Mouse (Mus musculus): ENCODE measurements at regions not wholly inside any gene's neighbourhood (a gene's known extent, or its start where the extent isn't known, plus 50 kb on each side); places are given as distances from the start of the nearest gene placed in this dataset.

GRCm38 (mm10) chr1:137927953-137928352 is 247.6 kb downstream of the Ptprc start:
- DNase-seq (ENCODE audit: low read depth), result no peak

DNA sequence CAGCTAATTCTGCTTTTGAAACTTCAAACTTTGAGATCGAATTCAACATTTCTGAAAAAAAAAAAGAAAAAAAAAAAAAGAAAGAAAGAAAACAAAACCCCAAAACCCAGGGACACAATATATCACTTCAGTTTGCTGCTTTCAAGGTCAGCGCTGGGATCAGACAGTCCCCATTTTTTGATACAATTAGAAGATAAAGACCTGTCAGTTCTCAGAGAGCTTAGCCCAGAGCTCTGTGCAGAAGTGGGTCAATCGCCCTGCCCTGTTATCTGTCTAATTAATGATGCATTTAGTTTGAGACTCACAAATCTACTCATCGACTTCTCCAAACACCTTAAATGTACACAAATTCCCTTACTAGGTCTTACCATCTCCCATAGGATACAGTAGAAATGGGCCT is 249.2 kb downstream of the Ptprc start:
- DNase-seq (ENCODE audit: low read depth), result no peak

DNA sequence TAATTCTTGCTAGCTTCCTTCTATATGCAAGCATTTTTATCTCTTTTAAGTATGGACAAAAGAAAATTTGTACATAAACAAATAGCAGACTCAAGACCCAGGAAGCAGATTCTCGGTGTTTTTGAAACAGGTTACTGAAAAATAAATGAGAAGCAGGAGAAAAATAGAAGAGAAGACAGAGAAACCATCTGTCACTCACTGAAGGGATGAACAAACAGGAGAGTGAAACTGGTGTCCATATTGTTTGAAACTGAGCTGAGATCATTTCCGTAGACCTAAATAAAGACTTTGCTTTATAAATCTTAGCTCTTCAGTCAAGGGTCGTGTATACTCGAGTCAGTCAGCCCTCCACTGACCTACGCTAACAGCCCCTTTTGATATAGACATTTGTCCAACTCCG is 251.4 kb downstream of the Ptprc start:
- DNase-seq (ENCODE audit: low read depth), result no peak

- no peak for DNase-seq (ENCODE audit: low read depth)
These were observed 251.8 kb downstream of the Ptprc start for GRCm38 (mm10) chr1:137923705-137924104.

DNA sequence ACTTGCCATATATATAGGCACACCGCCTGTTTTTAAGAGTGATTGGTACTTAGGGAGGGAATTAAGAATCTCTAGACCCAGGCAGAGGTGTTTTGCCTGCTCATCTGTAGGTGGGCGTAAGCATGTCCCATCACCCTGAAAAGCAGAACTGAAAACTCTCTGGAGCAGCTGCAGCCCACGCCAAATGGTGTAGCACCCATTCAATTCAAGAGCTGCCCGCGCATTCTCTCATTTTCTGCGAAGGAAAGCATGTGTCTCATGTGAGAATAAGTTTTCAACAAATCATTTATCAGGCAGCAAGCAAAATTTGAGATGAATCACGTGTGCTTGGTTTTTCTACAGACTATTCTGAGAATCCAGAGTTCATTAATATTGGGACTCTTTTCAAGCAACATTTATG is 252.7 kb downstream of the Ptprc start:
- DNase-seq (ENCODE audit: low read depth), result no peak

- DNase-seq (ENCODE audit: low read depth), result no peak
These were observed 253.9 kb downstream of the Ptprc start for GRCm38 (mm10) chr1:137921592-137921991.

DNA sequence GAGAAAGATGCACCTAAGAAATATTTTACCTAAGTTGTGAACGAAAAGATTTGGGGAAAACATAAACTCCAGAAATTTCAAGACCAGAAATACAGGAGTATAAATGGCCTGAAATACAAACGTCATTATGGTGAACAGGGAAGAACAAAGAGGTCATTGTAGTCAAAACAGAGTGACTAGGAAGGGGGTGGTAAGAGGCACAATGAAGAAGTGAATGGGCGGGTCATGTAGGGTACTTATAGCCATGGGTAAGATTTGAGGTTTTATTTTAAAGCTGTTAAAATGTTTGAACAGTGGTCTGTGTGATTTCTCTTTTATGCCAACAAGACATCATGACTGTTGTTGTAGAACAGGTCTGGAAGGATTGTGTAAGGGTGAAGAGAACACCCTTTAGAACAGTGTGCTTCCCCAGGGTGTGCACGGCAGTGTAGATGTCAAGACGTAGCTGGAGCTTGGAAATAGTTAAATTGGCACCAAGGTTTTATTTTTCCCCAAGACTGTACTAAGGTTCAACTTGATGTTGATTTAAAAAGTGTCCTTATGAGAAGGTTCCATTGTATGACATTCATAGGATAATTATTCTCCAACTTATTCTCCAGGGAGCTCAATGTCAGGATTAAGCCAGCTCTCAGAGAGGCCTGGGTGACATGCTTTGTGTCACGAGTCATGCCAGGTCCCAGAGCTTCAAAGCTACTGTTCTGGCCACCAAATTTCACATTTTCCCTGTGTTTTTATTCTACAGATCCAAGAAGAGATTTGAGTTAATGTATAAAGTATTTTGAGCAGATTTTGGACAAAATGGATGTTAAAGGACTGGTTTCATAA is 255.6 kb downstream of the Ptprc start:
- no peak for DNase-seq (ENCODE audit: low read depth)

GRCm38 (mm10) chr1:137917449-137917848 is 258.1 kb downstream of the Ptprc start:
- DNase-seq (ENCODE audit: low read depth), result peak; percentile 40

GRCm38 (mm10) chr1:137906883-137907282 is 268.6 kb downstream of the Ptprc start:
- DNase-seq (ENCODE audit: low read depth), result no peak

DNA sequence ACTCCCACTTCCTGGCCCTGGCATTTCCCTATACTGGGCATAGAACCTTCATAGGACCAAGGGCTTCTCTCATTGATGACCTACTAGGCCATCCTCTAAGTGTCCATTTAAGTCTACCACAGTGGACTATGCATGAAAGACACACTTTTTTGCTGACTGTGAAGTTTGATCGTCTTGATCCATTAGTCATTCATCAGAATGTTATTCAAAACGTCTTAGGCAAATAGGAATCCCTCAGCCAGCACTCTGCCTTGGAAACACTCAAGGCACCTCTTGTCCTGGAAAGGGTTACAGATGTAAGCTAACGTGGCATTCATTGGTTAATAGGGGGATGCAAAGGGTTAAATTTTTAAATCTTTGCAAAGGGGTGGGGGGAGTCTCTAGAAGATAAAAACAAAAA is 269.0 kb downstream of the Ptprc start:
- DNase-seq (ENCODE audit: low read depth), result no peak

DNA sequence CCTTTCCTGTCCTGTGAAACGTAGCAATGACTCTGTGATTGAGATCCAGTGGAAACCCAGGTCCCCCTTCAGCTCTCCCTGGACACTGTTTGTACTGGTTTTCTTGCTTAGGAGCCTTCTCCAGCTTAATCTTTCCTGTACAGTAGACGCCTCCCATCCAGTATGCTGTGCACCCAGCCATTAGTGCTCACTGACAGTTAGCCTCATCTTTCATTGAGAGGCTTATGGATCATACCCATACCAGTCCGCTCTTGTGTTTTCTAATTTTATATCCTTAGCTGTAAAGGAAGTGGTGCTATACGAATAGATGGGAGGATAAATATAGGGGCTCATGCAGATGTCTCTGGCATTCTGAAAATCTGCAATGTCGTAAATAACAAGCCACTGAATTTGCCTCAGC is 269.9 kb downstream of the Ptprc start:
- DNase-seq (ENCODE audit: low read depth), result no peak

- DNase-seq (ENCODE audit: low read depth), result no peak
These were observed 272.2 kb downstream of the Ptprc start for GRCm38 (mm10) chr1:137903351-137903750.

- DNase-seq (ENCODE audit: low read depth), result no peak
These were observed 272.6 kb downstream of the Ptprc start for GRCm38 (mm10) chr1:137902859-137903258.

- DNase-seq (ENCODE audit: low read depth), result no peak
These were observed 273.5 kb downstream of the Ptprc start for GRCm38 (mm10) chr1:137901996-137902395.

DNA sequence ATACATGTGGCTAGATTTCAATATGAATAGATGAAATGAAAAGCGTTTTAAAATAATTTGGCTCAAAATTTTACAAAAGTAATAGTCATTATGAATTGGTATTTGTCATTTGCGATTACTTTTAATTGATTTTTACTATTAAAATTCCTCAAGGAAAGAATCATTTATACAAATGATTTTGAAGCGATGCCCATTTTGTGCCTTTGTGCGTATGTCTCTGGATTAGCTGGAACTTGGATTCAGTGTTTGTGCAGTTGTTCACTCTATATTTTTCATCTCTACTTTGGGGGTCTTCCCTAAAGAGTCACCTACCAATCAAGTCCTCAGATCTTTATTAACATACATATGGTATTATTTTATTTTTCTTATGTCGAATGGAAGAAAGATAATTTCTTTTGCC is 274.3 kb downstream of the Ptprc start:
- DNase-seq (ENCODE audit: low read depth), result no peak

GRCm38 (mm10) chr1:137900621-137901071 is 274.9 kb downstream of the Ptprc start:
- DNase-seq (ENCODE audit: low read depth), result peak; percentile 62

DNA sequence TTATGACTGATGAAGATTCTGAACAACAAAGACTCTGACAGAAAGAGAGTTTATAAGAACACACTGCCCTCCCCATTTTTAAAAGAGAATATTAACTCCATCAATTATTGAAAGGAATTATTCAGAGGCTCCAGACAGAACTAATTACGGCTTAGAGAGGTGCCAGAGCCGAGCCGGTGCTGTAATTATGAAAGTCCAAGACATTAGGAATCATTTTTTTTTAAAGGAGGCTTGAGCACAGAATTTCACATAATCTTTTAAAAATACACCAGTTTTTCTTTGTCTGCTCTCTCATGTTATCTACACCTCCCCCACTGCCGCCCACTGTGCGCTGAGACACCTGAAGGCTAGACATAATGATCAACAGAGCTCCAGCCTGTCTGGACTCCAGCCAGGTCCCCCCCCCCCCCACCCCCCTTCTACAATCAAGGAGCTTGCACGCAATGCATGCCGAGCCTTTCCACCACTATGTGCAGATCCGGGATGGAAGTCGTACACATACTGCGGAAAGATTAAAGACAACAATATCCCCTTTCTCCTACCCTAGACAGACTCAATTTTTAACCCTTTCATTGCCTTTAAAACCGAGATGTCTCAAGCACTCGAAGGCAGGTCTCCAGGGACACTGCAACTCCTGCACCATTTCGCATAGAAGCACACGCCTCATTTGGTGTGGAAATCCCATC is 275.4 kb downstream of the Ptprc start:
- DNase-seq (ENCODE audit: low read depth), result no peak

DNA sequence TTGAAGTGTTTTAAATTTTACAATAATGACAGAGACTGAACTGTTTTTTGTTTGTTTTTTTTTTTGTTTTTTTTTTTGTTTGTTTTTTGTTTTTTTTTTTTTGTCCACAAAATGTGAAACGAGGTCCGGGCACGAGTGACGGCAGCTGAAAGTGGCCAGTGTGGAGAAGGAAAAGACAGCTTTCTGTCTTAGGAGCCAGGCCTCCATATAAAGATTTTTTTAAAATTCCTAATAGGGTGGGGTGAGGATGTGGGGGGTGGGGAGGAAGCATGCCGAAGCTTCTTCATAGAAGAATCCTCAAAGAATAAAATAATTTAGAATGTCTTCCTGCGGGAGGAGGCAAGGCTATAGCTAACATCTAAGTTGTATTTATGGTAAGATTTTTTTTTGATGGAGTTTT is 276.2 kb downstream of the Ptprc start:
- no peak for DNase-seq (ENCODE audit: low read depth)

GRCm38 (mm10) chr1:137898891-137899290 is 276.6 kb downstream of the Ptprc start:
- no peak for DNase-seq (ENCODE audit: low read depth)

DNA sequence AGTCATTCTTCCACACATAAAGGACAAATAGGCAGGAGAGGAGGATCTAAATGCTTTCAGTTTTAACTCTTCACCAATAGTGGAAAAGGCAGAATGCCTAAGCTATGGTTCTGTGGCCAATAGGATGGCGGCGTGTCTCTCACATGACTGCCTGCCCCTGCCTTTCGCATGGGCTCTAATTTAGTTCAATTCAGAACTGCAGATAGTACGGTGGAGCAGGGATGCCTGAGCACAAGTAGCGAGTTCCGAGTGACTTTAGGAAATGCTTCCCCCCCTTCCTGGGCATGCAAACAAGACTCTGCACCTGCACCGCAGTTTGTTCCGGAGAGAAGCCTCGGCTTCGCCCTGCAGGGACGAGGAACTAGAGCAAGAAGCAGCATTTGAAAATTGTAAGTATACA is 277.1 kb downstream of the Ptprc start:
- peak; percentile 87 for DNase-seq (ENCODE audit: low read depth)

- DNase-seq (ENCODE audit: low read depth), result no peak
These were observed 293.9 kb downstream of the Ptprc start for GRCm38 (mm10) chr1:137881656-137882055.

- DNase-seq (ENCODE audit: low read depth), result no peak
These were observed 301.1 kb downstream of the Ptprc start for GRCm38 (mm10) chr1:137874361-137874760.

- DNase-seq (ENCODE audit: low read depth), result no peak
These were observed 301.9 kb downstream of the Ptprc start for GRCm38 (mm10) chr1:137873628-137874027.

DNA sequence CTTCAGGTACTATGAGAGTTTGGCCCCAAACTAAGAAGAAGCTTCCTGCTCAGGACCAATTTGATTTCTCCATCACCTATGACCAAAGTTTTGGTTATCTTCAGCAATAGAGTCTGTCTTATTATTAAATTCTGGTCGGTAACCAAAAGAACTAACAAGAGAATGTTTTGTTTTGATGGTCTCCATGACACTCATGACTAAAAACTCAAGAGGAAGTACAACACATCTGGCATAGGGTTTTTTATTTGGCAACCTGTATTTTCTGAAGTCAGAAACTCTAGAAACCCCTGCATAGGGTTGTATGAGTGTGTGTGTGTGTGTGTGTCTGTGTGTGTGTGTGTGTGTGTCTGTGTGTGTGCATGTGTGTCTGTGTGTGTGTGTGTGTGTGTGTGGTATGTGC is 310.5 kb downstream of the Ptprc start:
- DNase-seq (ENCODE audit: low read depth), result no peak
